Mouse (Mus musculus) midbrain, embryonic 12.5 days (tissue): ENCODE results near the gene Marco. TPM values are rescaled to one million over a fixed set of nuclear protein-coding genes. Genes with fewer than 3 reads are reported as not detected.

Source experiments
- ATAC-seq: fragments of 200-750 bp; cut with Nextera tagmentation; 2 replicates; pipeline ENCODE4 v1.8.0; 2017; ENCODE audit warnings: low read depth, moderate TSS enrichment, moderate library complexity; ENCODE audit not compliant: low FRiP score
- H3K27ac ChIP-seq: fragments of 300-500 bp; sonication (generic); replicated peaks from 2 replicates; pipeline ENCODE4 v1.5.1; 2016; ENCODE audit warnings: mild to moderate bottlenecking
- H3K27me3 ChIP-seq: fragments of 300-500 bp; sonication (generic); 2 replicates; pipeline ENCODE4 v1.6.1; 2016; ENCODE audit warnings: mild to moderate bottlenecking
- H3K36me3 ChIP-seq: fragments of 300-500 bp; sonication (generic); 2 replicates; pipeline ENCODE4 v1.6.1; 2016
- H3K4me1 ChIP-seq: fragments of 300-500 bp; sonication (generic); 2 replicates; pipeline ENCODE4 v1.6.1; 2016
- H3K4me2 ChIP-seq: fragments of 300-500 bp; sonication (generic); replicated peaks from 2 replicates; pipeline ENCODE4 v1.6.1; 2016; ENCODE audit warnings: mild to moderate bottlenecking, moderate library complexity
- H3K4me3 ChIP-seq: fragments of 300-500 bp; sonication (generic); 2 replicates; pipeline ENCODE4 v1.5.1; 2016; ENCODE audit warnings: mild to moderate bottlenecking
- H3K9ac ChIP-seq: fragments of 300-500 bp; sonication (generic); replicated peaks from 2 replicates; pipeline ENCODE4 v1.6.1; 2016; ENCODE audit warnings: mild to moderate bottlenecking, moderate library complexity
- H3K9me3 ChIP-seq: fragments of 300-500 bp; sonication (generic); 2 replicates; pipeline ENCODE4 v1.6.1; 2016; ENCODE audit warnings: mild to moderate bottlenecking
- WGBS: fragments of 180-500 bp; shearing (Covaris S2); methylation state at CpG from one replicate; pipeline ENCODE4 v1.1.7; 2016; 5-methylcytosine and 5-hydroxymethylcytosine counted together
- polyA plus RNA-seq: library from polyadenylated mRNA; unstranded; fragments of >200 nt; fragmentation: Nextera tagmentation; extraction: Ambion mirVana; gene quantifications from 2 replicates; pipeline ENCODE4 v1.2.1, GENCODE M21; 2016

The Marco gene
- polyA plus RNA-seq, 1 experiment from 2014 or later, result not detected

GRCm38 (mm10) chr1:120430171-120430570, 74.7 kb downstream of the Marco start:
- Histone ChIP-seq H3K4me2 (no peak overlapping the region), H3K9ac (no peak overlapping the region), H3K4me1 (0 out of 2 replicates have a peak, but pooled peaks cover 2% of the 10 kb centered on the region), H3K27ac (no peak overlapping the region), H3K4me3 (no peak overlapping the region), H3K27me3 (no peaks in the 10 kb centered on the region; the same call in 1 of the 2 replicates), H3K9me3 (no peaks in the 10 kb centered on the region), H3K36me3 (no peaks in the 10 kb centered on the region)
- no peak for ATAC-seq
- 86% methylated on average over 5 of the region's 5 CpGs for WGBS

DNA sequence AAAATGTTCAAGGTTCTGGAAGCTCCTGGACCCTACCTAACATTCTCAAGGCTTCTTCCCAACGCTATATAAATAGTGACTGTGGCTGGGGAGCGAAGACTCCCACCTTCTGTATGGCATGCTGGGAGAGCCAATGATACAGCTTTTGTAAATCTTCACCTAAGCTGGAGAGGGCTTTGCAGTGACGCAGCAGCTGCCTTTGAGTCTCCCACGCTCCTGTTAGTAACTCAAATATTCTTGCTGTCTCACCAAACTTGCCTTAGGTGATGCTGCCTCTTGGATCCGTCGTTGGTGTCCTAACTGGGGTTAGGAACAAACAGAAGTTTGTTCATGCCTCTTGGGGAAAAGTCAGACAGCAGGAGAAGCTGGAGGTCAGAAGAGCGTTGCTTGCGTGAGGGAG, 79.2 kb downstream of the Marco start:
- Histone ChIP-seq H3K4me3 (no peak overlapping the region), H3K36me3 (no peaks in the 10 kb centered on the region), H3K9me3 (no peaks in the 10 kb centered on the region), H3K4me1 (peaks cover 13% of the 10 kb centered on the region), H3K4me2 (no peak overlapping the region), H3K9ac (no peak overlapping the region), H3K27me3 (no peaks in the 10 kb centered on the region; the same call in 1 of the 2 replicates), H3K27ac (no peak overlapping the region)
- WGBS, result 80% methylated on average over 8 of the region's 8 CpGs
- no peak for ATAC-seq

Other genes with a start within 250 kb of the Marco start
- gene Steap3, start 232.3 kb downstream of the Marco start, polyA plus RNA-seq, result 2.6 and 4.0 TPM in 2 replicates
- 2.8 and 3.4 TPM in 2 replicates for gene C1ql2, start 164.4 kb downstream of the Marco start, polyA plus RNA-seq
- gene En1, start 97.4 kb upstream of the Marco start, polyA plus RNA-seq, result 7.3 and 10.3 TPM in 2 replicates